Mouse (Mus musculus): ENCODE measurements around the gene Gm5072. TPM values are rescaled to one million over a fixed set of nuclear protein-coding genes. Genes with fewer than 3 reads are reported as not detected.
"Not testable (repeated sequence)": the region's sequence is repeated elsewhere in the genome, so short reads cannot be mapped to it uniquely, and the experiment has no call there.

Gene Gm5072
- polyA plus RNA-seq (2015; fragmentation: Nextera tagmentation; extraction: Ambion mirVana) = not detected in 2 replicates

GRCm38 (mm10) chrX:91392200-91392599 lies at the start of gene Gm5072:
Gm5072 (plus strand) TSS chrX:91392500.
- WGBS = no CpG with 5 or more reads among the region's 5 CpGs

More at GRCm38 (mm10) chrX:91392200-91392599, at the start of gene Gm5072:
- H3K36me3 ChIP-seq; ATAC-seq (ENCODE audit: borderline replicate concordance, extremely low read depth, low FRiP score, low TSS enrichment); H3K9me3 ChIP-seq; H3K4me3 ChIP-seq; H3K9ac ChIP-seq; H3K4me1 ChIP-seq; H3K27ac ChIP-seq; H3K27me3 ChIP-seq; H3K4me2 ChIP-seq: not testable (repeated sequence)

Other genes with a start within 250 kb of the Gm5072 start
- gene Mageb2, start 60.8 kb upstream of the Gm5072 start, polyA plus RNA-seq (2015; fragmentation: Nextera tagmentation; extraction: Ambion mirVana) = not detected in 2 replicates
- gene Gm8914, start 87.6 kb downstream of the Gm5072 start, polyA plus RNA-seq (2015; fragmentation: Nextera tagmentation; extraction: Ambion mirVana) = not detected in 2 replicates
- not detected in 2 replicates for gene 1700084M14Rik, start 183.4 kb downstream of the Gm5072 start, polyA plus RNA-seq (2015; fragmentation: Nextera tagmentation; extraction: Ambion mirVana)
- gene Gm14781, start 239.7 kb downstream of the Gm5072 start, polyA plus RNA-seq (2015; fragmentation: Nextera tagmentation; extraction: Ambion mirVana) = not detected in 2 replicates

Data from lung, embryonic 15.5 days (tissue).